Mouse (Mus musculus) olfactory bulb, adult 2 months (tissue): ENCODE data around the gene Gm49486. TPM values are rescaled to one million over a fixed set of nuclear protein-coding genes. Genes with fewer than 3 reads are reported as not detected.
A peak's percentile ranks its signal among the peaks of the same experiment; 100 is the strongest.

ENCODE experiments used
- H3K27ac ChIP-seq: fragments of 200-500 bp; 2 replicates; pipeline ENCODE4 v1.5.1; 2012; ENCODE audit warnings: low read depth, low read length; ENCODE audit not compliant: insufficient read depth
- H3K4me1 ChIP-seq: fragments of 200-500 bp; 2 replicates; pipeline ENCODE4 v1.6.1; 2012; ENCODE audit warnings: low read length; ENCODE audit not compliant: control insufficient read depth, insufficient read depth
- H3K4me3 ChIP-seq: fragments of 200-500 bp; 2 replicates; pipeline ENCODE4 v1.5.1; 2012; ENCODE audit warnings: mild to moderate bottlenecking, low read depth, low read length, moderate library complexity; ENCODE audit not compliant: insufficient read depth
- CTCF ChIP-seq: fragments of 200-500 bp; IDR thresholded peaks from 2 replicates; pipeline ENCODE4 v1.5.1; 2012; ENCODE audit warnings: low read depth, mild to moderate bottlenecking, low read length, moderate library complexity; ENCODE audit not compliant: insufficient read depth
- POLR2A ChIP-seq: fragments of 200-500 bp; IDR thresholded peaks from 2 replicates; pipeline ENCODE4 v1.6.1; 2012; ENCODE audit warnings: mild to moderate bottlenecking, low read depth, low read length, moderate library complexity; ENCODE audit not compliant: insufficient read depth
- WGBS: fragments of 180-500 bp; shearing (Covaris S2); methylation state at CpG from one replicate; pipeline ENCODE4 v1.1.7; 2018; 5-methylcytosine and 5-hydroxymethylcytosine counted together
- polyA plus RNA-seq: library from polyadenylated mRNA; stranded (reverse); fragments of >200 nt; gene quantifications from 2 replicates; pipeline ENCODE4 v1.2.4, GENCODE M21; 2012; ENCODE audit warnings: low replicate concordance; ENCODE audit not compliant: missing spikeins, insufficient read depth, insufficient read length

Gene Gm49486
- polyA plus RNA-seq, 1 experiment = not detected

DNA sequence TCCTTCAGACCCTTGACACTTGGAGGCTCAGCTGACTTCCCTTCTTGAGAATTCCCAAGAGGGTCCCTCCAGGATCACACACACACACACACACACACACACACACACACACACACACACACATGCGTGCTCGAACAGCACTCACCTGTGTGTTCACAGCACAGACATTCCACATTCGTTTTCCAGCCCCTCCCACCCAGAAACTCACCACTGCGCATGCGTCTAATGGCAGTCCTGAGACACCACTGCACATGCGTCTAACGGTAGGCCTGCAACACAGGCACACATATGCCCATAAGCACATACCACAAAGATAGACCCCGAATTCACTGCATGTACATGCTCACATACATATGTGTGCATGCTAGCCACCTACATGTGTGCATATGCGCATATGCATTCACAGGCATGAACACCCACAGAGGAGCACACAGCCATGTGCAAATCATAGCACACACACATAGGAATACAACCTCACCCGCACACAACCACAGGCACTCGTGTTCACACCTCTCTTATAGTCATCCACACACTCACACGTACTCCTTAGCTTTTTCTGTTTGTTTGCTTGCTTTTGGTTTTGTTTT is 29.7 kb upstream of the Gm49486 start:
- no peak overlapping the region for H3K4me3 ChIP-seq
- WGBS = 92% methylated on average over 12 of the region's 12 CpGs
- peaks cover 27% of the 10 kb centered on the region for H3K4me1 ChIP-seq
- H3K27ac ChIP-seq = no peak overlapping the region
- TF ChIP-seq CTCF (no peak), POLR2A (no peak)

DNA sequence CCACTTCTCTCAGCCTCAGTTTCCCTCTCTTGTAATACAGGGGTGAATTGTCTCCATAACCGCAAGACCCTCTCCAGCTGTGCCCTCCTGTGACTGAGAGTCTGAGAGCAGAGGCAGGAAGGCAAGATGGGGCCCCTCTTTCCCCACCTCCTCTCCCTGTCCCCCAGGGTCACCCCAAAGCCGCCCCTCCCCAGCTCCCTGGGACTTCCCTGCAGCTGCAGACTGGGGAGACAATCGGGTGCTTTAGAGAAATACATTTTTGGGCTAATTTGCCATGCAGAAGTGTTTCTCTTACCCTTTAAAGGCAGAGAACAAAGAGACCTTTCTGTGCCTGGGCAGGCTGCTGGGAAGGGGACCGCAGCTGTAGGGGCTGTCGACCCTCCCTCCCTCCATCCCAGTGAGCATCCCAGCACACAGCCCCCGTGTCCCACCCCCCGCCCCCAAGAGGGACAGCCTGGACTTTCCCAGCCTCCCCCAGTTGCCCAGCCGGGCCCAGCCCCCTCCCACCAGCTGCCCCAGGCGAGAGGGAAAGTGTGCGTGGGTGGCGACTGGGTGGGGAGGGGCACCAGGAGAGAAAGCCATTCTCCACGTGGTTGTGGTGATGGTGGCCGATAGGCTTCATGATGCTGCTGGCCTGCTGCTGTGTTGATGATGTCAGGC is 27.6 kb upstream of the Gm49486 start:
- Histone ChIP-seq H3K27ac (0 out of 2 replicates have a peak overlapping the region, but pooled peaks have one; percentile 16), H3K4me1 (peaks cover 21% of the 10 kb centered on the region), H3K4me3 (no peak overlapping the region)
- WGBS = 12% methylated on average over 13 of the region's 13 CpGs
- TF ChIP-seq CTCF = no peak
- no peak for TF ChIP-seq POLR2A

DNA sequence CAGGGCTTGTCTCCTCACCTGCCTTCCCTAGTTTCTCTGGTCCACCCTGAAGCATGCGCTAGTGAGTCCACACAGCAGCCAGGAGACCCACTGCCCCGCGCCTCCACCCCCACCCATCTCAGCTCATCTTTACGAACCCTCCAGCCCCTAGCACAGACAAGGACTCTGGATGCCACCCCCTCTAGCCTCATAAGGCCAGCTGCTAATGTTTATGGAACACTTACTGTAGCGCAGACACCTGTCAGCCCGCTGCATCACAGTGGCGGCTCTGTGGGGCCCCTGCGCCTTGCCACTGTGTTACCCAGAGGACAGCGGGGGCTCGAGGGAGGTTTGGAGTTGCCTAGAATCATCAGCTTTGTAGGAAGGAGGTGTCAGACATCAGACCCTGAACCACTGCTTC is 26.6 kb upstream of the Gm49486 start:
- H3K4me1 ChIP-seq = peaks cover 21% of the 10 kb centered on the region
- no peak overlapping the region for H3K27ac ChIP-seq
- H3K4me3 ChIP-seq = no peak overlapping the region
- 56% methylated on average over 10 of the region's 10 CpGs for WGBS
- TF ChIP-seq CTCF (no peak), POLR2A (no peak)

DNA sequence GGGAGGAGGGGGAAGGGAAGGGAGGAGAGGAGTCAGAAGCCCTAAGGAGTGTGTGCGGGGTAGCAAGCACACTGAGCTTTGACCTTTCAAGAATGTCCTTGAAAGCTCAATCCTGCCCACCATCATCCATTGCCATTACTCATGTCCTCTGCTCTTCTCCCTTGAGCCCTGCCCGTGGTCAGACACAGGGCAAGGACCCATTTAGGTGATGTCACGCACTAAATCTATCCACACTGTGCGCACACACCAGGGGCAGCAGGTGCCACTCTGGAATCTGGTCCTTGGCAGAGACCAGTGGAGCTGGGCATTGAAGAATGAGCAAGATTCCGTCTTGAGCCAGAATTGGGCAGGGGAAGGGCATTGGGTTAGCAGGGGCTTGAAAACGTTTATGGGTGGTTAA is 21.0 kb upstream of the Gm49486 start:
- peaks cover 7% of the 10 kb centered on the region; the same call in 1 of the 2 replicates for H3K4me1 ChIP-seq
- H3K4me3 ChIP-seq = no peak overlapping the region
- TF ChIP-seq CTCF (no peak), POLR2A (no peak)
- 75% methylated on average over 6 of the region's 6 CpGs for WGBS
- no peak overlapping the region for H3K27ac ChIP-seq

DNA sequence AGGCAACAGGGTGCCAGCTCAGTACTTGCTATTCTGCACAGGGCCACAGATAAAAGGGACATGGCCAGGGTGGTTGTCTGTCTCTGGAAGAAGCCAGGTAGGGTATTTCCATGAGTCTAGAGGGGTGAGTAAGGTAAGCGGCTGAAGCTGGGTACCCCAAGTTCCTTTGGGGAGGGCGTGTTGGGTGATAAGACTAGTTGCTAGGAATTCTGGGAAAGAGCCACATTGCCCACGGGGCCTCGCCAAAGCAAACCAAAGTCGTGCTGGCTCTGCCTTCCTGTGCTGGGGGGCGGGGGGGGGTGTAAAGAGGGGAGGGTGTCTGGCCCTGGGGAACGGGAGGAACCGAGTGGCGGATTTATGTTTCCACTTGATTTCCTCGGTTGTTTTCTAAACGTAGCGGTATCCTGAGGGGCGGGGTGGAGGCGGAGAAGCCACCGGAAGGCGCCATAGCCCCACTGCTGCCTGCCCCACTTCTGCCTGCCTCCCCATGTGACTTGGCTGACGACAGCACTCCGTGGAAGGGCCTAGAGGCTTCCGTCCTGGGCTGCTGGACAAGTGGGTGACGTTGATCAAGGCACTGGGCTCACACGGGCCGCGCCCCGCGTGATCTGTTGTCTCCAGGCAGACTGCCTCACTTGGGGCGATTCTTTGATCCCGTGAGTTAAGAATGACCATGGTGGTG is 20.3 kb upstream of the Gm49486 start:
- no peak overlapping the region for H3K27ac ChIP-seq
- H3K4me3 ChIP-seq = no peak overlapping the region
- peaks cover 7% of the 10 kb centered on the region; the same call in 1 of the 2 replicates for H3K4me1 ChIP-seq
- TF ChIP-seq CTCF = no peak
- TF ChIP-seq POLR2A = no peak
- 61% methylated on average over 27 of the region's 27 CpGs for WGBS

DNA sequence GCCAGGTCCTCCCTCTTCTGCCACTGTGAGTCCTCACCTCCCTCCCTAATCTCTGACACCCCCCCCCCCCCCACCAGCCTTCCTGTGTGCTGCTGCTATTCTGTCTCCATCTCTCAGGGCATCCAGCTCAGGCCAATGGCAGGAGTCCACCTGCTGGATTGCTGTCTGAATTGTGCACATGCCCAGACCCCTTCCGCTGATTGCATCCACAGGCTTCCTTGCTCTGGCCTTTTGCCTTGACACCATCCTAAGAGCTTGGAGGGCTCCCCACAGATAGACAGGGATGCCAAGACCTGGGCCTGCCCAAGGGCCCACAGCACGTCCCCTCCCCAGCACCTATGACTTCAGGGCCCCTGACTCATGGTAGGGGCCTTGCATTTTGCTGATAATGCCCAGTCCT is 18.8 kb upstream of the Gm49486 start:
- no peak overlapping the region for H3K27ac ChIP-seq
- H3K4me1 ChIP-seq = peaks cover 7% of the 10 kb centered on the region; the same call in 1 of the 2 replicates
- H3K4me3 ChIP-seq = no peak overlapping the region
- 77% methylated on average over 2 of the region's 2 CpGs for WGBS
- TF ChIP-seq CTCF (no peak), POLR2A (no peak)

DNA sequence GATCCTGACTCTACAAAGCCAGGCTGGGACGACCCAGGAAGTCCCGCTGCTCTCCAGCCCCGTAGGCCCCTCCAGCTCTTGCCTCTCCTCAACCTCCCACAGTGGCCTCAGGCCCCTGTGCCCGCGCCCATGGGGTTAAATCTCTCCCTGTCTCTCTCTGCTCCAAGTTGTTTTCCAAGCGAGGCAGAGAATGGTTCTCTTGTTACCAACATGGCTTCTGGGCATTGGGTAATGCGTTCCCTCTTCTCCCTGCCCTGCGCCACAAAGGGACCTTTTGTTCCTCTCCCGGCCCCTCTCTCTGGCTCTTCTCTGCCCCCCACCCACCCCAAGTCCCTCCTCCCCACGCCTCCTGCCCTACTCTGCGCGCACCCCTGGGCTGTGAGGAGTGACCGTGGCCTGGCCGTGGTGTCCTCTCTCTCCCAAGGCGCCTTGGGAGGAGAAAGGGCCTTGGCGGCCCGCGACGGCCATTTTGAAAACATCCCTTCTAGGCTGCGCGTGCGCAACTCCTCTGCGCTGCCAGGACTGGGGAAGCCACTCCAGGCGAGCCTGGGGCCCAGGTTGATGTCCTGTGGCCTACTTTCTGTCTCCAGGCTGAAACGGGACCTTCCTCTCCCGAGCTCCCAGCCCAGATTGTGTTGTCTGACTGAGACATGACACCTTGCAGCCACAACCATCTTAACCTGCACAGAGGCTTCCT is 16.3 kb upstream of the Gm49486 start:
- peaks cover 7% of the 10 kb centered on the region; the same call in 1 of the 2 replicates for H3K4me1 ChIP-seq
- WGBS = 80% methylated on average over 26 of the region's 26 CpGs
- no peak overlapping the region for H3K4me3 ChIP-seq
- no peak for TF ChIP-seq POLR2A
- no peak for TF ChIP-seq CTCF
- H3K27ac ChIP-seq = peak overlapping the region; percentile 64

DNA sequence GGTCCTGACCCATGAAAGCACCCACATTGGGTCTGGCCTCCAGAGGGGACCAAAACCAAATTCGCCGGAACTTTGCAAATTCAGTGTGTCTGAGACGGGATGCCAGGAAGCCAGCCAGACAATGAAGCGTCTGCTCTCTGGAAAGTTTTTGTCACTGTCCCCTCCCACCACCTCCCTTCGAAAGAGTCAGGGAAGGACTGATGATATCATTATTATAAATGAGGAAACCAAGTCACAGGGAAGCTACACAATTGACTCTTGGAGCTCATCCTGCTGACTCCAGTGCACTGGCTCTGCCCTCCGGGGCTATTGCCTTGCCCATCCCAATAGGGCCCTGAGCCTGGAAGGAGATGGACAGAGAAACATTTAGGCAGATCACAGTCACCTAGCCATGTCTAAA is 15.6 kb upstream of the Gm49486 start:
- peaks cover 7% of the 10 kb centered on the region; the same call in 1 of the 2 replicates for H3K4me1 ChIP-seq
- 67% methylated on average over 6 of the region's 6 CpGs for WGBS
- H3K4me3 ChIP-seq = no peak overlapping the region
- H3K27ac ChIP-seq = peak overlapping the region; percentile 64
- TF ChIP-seq CTCF = no peak
- TF ChIP-seq POLR2A = no peak

DNA sequence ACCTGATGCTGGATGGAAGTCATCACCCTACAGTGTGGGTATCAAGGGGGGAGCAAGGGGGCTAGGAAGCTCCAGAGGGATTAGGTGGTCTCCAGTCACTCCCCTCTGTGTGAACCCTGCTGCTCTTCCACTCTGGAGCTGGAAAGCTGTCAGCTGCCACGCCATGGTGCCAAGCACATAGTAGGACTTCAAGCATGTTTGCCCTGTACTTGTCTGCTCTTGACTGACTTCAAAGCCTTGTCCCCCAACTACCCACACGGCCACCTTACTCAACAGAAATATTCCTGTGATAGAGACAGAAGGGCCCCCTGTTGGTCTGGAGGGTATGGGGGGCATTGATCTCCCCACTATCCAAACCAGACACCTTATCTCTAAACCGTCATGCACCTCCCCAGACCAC is 13.0 kb upstream of the Gm49486 start:
- no peak overlapping the region for H3K4me3 ChIP-seq
- TF ChIP-seq POLR2A = no peak
- no peak for TF ChIP-seq CTCF
- no peak overlapping the region for H3K27ac ChIP-seq
- WGBS = 85% methylated on average over 3 of the region's 3 CpGs
- no peaks in the 10 kb centered on the region for H3K4me1 ChIP-seq

DNA sequence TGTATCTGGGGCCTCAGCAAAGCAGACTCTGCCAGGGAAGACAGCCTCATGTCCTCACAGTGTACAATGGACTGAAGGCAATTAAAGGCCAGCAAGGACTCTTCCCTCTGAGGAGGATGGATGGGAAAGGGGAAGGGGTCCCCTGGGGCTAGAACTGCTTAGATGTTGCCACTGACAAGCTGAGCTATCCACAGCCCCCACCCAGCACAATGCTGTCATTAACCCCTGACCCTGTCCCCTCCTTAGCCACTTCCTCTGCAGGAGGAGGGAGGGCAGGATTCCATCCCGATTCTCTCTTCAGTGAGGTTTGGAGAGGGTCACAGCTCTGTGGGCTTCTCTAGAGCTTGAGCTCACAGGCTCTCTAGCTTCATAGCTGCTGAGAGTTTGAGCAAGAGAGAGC is 9.6 kb upstream of the Gm49486 start:
- whole genome bisulfite sequencing = 25% methylated on average over 1 of the region's 1 CpGs
- no peak for TF ChIP-seq POLR2A
- TF ChIP-seq CTCF = no peak
- H3K27ac ChIP-seq = no peak overlapping the region

More for the DNA sequence above, 9.6 kb upstream of the Gm49486 start:
- H3K4me1 ChIP-seq = peaks cover 7% of the 10 kb centered on the region
- H3K4me3 ChIP-seq = no peak overlapping the region
